ENCODE assay signal across 9 mouse cellular contexts in the genomic region with DNA sequence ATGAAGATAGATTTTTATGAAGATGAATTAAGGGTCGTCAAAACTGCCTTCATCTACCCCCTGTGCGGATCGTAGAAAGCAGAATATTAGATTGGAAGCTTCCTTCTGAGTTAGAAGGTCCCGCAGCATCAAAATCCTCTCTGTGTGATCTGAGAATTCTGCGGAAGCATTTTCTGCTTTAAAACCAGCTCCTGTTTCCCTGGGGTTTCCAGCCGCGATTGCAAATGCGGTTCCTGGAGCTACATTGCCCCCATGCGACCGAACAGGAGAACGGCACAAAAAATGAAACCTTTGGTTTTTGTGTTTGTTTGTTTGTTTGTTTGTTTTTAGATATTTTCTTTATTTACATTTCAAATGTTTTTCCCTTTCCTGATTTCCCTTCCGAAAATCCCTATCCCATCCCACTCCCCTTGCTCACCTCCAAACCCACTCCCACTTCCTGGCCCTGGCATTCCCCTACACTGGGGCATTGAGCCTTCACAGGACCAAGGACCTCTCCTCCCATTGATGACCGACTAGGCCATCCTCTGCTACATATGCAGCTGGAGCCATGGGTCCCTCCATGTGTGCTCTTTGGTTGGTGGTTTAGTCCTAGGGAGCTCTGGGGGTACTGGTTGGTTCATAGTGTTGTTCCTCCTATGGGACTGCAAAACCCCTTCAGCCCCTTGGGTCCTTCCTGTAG. TPM values are rescaled to one million over a fixed set of nuclear protein-coding genes. Genes with fewer than 3 reads are reported as not detected.
DNase-seq lines count a peak whose midpoint lies in the region; ATAC-seq and TF ChIP-seq lines count a peak whose summit lies in the region.
"Not testable (repeated sequence)": the region's sequence is repeated elsewhere in the genome, so short reads cannot be mapped to it uniquely, and the experiment has no call there.
"Had no signal": no experiment of that assay in that cellular context is flagged by ENCODE, and none has a peak within 500 bp of the region (broad histone marks: within the 10 kb centered on the region; RNA-seq: fewer than 3 reads in every experiment).

No protein-coding gene starts in this region.

- not testable (repeated sequence) for H3K4me1 ChIP-seq in forebrain, postnatal 0 days (ENCODE audit: insufficient read depth); neural tube, embryonic 14.5 days (ENCODE audit: control insufficient read depth, insufficient read depth, low read length)

- H3K9me3 ChIP-seq in forebrain, postnatal 0 days (ENCODE audit: low read length); neural tube, embryonic 14.5 days (ENCODE audit: control insufficient read depth, low read length): not testable (repeated sequence)

- H3K4me3 ChIP-seq in forebrain, postnatal 0 days (ENCODE audit: low read depth, low read length): 0 out of 2 replicates have a peak overlapping the region, but pooled peaks have one; percentile 14
- not testable (repeated sequence) for H3K4me3 ChIP-seq in neural tube, embryonic 14.5 days (ENCODE audit: low read depth, low read length)

- ATAC-seq in forebrain, postnatal 0 days: peak; percentile 76; the same call in 1 of the 2 replicates
- peak; percentile 42 to 76; a peak in 3 of 4 replicates for ATAC-seq in hematopoietic stem cell, adult 5-6 weeks (replicated peaks in 1 of 2; ENCODE audit: insufficient read depth in 1 of 2, low FRiP score in 2 of 2, low TSS enrichment in 1 of 2, low read depth in 1 of 2, poor library complexity in 2 of 2, severe bottlenecking in 2 of 2)
- ATAC-seq in neural tube, embryonic 14.5 days (ENCODE audit: low read depth): peak; percentile 71; the same call in 1 of the 2 replicates

- not testable (repeated sequence) for H3K36me3 ChIP-seq in forebrain, postnatal 0 days (ENCODE audit: insufficient read depth); neural tube, embryonic 14.5 days (ENCODE audit: control insufficient read depth, insufficient read depth, low read length)

- 0 out of 2 replicates have a peak overlapping the region, but pooled peaks have one; percentile 22 for H3K9ac ChIP-seq in forebrain, postnatal 0 days
- H3K9ac ChIP-seq in neural tube, embryonic 14.5 days (replicated peaks; ENCODE audit: low read depth, low read length): not testable (repeated sequence)

- peak; percentile 89 for TF ChIP-seq CTCF in forebrain, postnatal 0 days (IDR thresholded peaks at IDR 0.05; ENCODE audit: low read depth)

- H3K27me3 ChIP-seq in forebrain, postnatal 0 days (ENCODE audit: insufficient read depth, low read length); neural tube, embryonic 14.5 days (ENCODE audit: control insufficient read depth, insufficient read depth, low read length): not testable (repeated sequence)

- peak overlapping the region; percentile 40 for H3K4me2 ChIP-seq in forebrain, postnatal 0 days (ENCODE audit: low read depth)
- not testable (repeated sequence) for H3K4me2 ChIP-seq in neural tube, embryonic 14.5 days (ENCODE audit: low read depth, low read length)

- H3K27ac ChIP-seq in forebrain, postnatal 0 days (ENCODE audit: low read depth, low read length); neural tube, embryonic 14.5 days (ENCODE audit: low read depth, low read length): not testable (repeated sequence)

- 10% methylated on average over 13 of the region's 13 CpGs for WGBS in forebrain, postnatal 0 days
- WGBS in large intestine, adult 2 months: 13% methylated on average over 13 of the region's 13 CpGs
- WGBS in neural tube, embryonic 14.5 days: 9% methylated on average over 13 of the region's 13 CpGs

- DNase-seq in adipocyte (ENCODE audit: low spot score) (peak; percentile 73), liver (peak; percentile 27)
- DNase-seq in cerebellum, postnatal 14 days: peak; percentile 83
- DNase-seq in forebrain, postnatal 0 days: peak; percentile 83
- DNase-seq in large intestine, adult 2 months (ENCODE audit: low read depth, low spot score): peak; percentile 1
- peak; percentile 20 for DNase-seq in thymus, postnatal 4 days

RNA-seq across cellular contexts. Expression of a gene that starts 45.6 kb away (rescaled TPM):
- 20.3 and 23.0 TPM in 2 replicates for total RNA-seq in forebrain, postnatal 0 days (2014; rRNA removed)
- polyA plus RNA-seq in forebrain, postnatal 0 days (2015; fragmentation: Nextera tagmentation; extraction: Ambion mirVana): 27.9 and 35.8 TPM in 2 replicates
- total RNA-seq in hematopoietic stem cell, adult 5-6 weeks (2017): not detected in 2 replicates
- polyA plus RNA-seq in large intestine, adult 2 months (2012; rRNA removed): 0.25 and 0.30 TPM in 2 replicates
- polyA plus RNA-seq in neural tube, embryonic 14.5 days (2014; fragmentation: Nextera tagmentation; extraction: Ambion mirVana): 55.7 and 57.1 TPM in 2 replicates
- total RNA-seq: monocyte, adult 5-6 weeks had no signal

Comparison
In these comparisons a context has a peak if more than half of its experiments do, and no peak if none do; other contexts are left out.
1. DNase-seq: peak in every context shown above with its lines; median percentile 83 in cerebellum, postnatal 14 days; 83 in forebrain, postnatal 0 days; 73 in adipocyte; 27 in liver; 20 in thymus, postnatal 4 days; 1 in large intestine, adult 2 months.
2. RNA of a gene that starts 45.6 kb away (polyA plus RNA-seq): 55.7 to 57.1 TPM in neural tube, embryonic 14.5 days and 27.9 to 35.8 TPM in forebrain, postnatal 0 days; 0.25 to 0.30 TPM in large intestine, adult 2 months; every median in the first group is over 10 times any median in the second.
3. Peak in every context shown above with its lines, with median percentiles within 50 percentile points of each other: ATAC-seq.